Mouse (Mus musculus): ENCODE results near the gene Cnr2.

- TF ChIP-seq POLR2AphosphoS2 (IDR thresholded peaks at IDR 0.05; ENCODE audit: insufficient read length, low read depth) (no peak), E2F4 (IDR thresholded peaks at IDR 0.05; ENCODE audit: insufficient read depth) (no peak), POLR2A (IDR thresholded peaks at IDR 0.05; ENCODE audit: insufficient read length, low read depth) (no peak), CEBPB (IDR thresholded peaks at IDR 0.05; ENCODE audit: insufficient read depth, poor library complexity, severe bottlenecking) (no peak), TCF12 (IDR thresholded peaks at IDR 0.05; ENCODE audit: insufficient read depth, poor library complexity, severe bottlenecking) (no peak), MAX (IDR thresholded peaks at IDR 0.05; ENCODE audit: low read depth) (no peak), USF1 (IDR thresholded peaks at IDR 0.05; ENCODE audit: low read depth) (no peak), REST (IDR thresholded peaks at IDR 0.05; ENCODE audit: insufficient read depth, insufficient read length) (no peak), MYOG (IDR thresholded peaks at IDR 0.05; ENCODE audit: control insufficient read depth in 1 of 3, insufficient read depth in 1 of 3, insufficient read length in 2 of 3, low read depth in 2 of 3) (no peak), SRF (IDR thresholded peaks at IDR 0.05; ENCODE audit: control insufficient read depth, insufficient read length, low read depth) (no peak), TCF3 (IDR thresholded peaks at IDR 0.05; ENCODE audit: insufficient read length, low read depth) (no peak), MYOD1 (IDR thresholded peaks at IDR 0.05; ENCODE audit: control insufficient read depth in 1 of 3, insufficient read length in 2 of 3, low read depth in 2 of 3) (no peak)
Observed at GRCm38 (mm10) chr4:135879021-135879420, 16.2 kb upstream of the Cnr2 start.

Measured in myocyte (in vitro differentiated cells).